Mouse (Mus musculus) kidney, adult 18-20 months (tissue): ENCODE measurements at regions not wholly inside any gene's neighbourhood (a gene's known extent, or its start where the extent isn't known, plus 50 kb on each side); places are given as distances from the start of the nearest gene placed in this dataset.
"Not testable (repeated sequence)": the region's sequence is repeated elsewhere in the genome, so short reads cannot be mapped to it uniquely, and the experiment has no call there.

ENCODE experiments used
- DNase-seq: peaks from one replicate; pipeline ENCODE4 v3.0.0; 2021

GRCm38 (mm10) chr3:39814814-39815213 is 716.3 kb upstream of the Intu start:
- peak; percentile 29 for DNase-seq

GRCm38 (mm10) chr3:39830488-39831056 is 700.5 kb upstream of the Intu start:
- DNase-seq, result no peak

GRCm38 (mm10) chr3:39838377-39839145 is 692.5 kb upstream of the Intu start:
- no peak for DNase-seq

- no peak for DNase-seq
These were observed 690.1 kb upstream of the Intu start for GRCm38 (mm10) chr3:39840946-39841345.

GRCm38 (mm10) chr3:39845123-39845522 is 686.0 kb upstream of the Intu start:
- no peak for DNase-seq

- DNase-seq, result no peak
These were observed 682.3 kb upstream of the Intu start for GRCm38 (mm10) chr3:39848829-39849228.

GRCm38 (mm10) chr3:39857214-39857839 is 673.8 kb upstream of the Intu start:
- no peak for DNase-seq

GRCm38 (mm10) chr3:39876046-39876445 is 655.0 kb upstream of the Intu start:
- DNase-seq, result not testable (repeated sequence)

- no peak for DNase-seq
These were observed 646.7 kb upstream of the Intu start for GRCm38 (mm10) chr3:39884370-39884769.

GRCm38 (mm10) chr3:39888376-39888775 is 642.7 kb upstream of the Intu start:
- no peak for DNase-seq

GRCm38 (mm10) chr3:39889222-39889621 is 641.9 kb upstream of the Intu start:
- no peak for DNase-seq

- no peak for DNase-seq
These were observed 632.1 kb upstream of the Intu start for GRCm38 (mm10) chr3:39898961-39899360.

GRCm38 (mm10) chr3:39900207-39900606 is 630.9 kb upstream of the Intu start:
- no peak for DNase-seq

- DNase-seq, result no peak
These were observed 626.7 kb upstream of the Intu start for GRCm38 (mm10) chr3:39904377-39904776.

- no peak for DNase-seq
These were observed 622.3 kb upstream of the Intu start for GRCm38 (mm10) chr3:39908676-39909362.

- no peak for DNase-seq
These were observed 621.4 kb upstream of the Intu start for GRCm38 (mm10) chr3:39909642-39910041.

GRCm38 (mm10) chr3:39918601-39919000 is 612.5 kb upstream of the Intu start:
- no peak for DNase-seq

- DNase-seq, result no peak
These were observed 605.6 kb upstream of the Intu start for GRCm38 (mm10) chr3:39925436-39925835.

- DNase-seq, result peak; percentile 68
These were observed 602.7 kb upstream of the Intu start for GRCm38 (mm10) chr3:39928421-39928820.

GRCm38 (mm10) chr3:39933372-39933771 is 597.7 kb upstream of the Intu start:
- DNase-seq, result no peak

- no peak for DNase-seq
These were observed 593.3 kb upstream of the Intu start for GRCm38 (mm10) chr3:39937719-39938278.

- peak; percentile 19 for DNase-seq
These were observed 586.5 kb upstream of the Intu start for GRCm38 (mm10) chr3:39944581-39944980.

- no peak for DNase-seq
These were observed 579.0 kb upstream of the Intu start for GRCm38 (mm10) chr3:39952103-39952502.
